Mouse (Mus musculus): ENCODE measurements around the gene Pde6d. TPM values are rescaled to one million over a fixed set of nuclear protein-coding genes. Genes with fewer than 3 reads are reported as not detected.
"Not testable (repeated sequence)": the region's sequence is repeated elsewhere in the genome, so short reads cannot be mapped to it uniquely, and the experiment has no call there.

The Pde6d gene
- polyA plus RNA-seq, 1 experiment from 2014 or later, result 58.5 TPM

DNA sequence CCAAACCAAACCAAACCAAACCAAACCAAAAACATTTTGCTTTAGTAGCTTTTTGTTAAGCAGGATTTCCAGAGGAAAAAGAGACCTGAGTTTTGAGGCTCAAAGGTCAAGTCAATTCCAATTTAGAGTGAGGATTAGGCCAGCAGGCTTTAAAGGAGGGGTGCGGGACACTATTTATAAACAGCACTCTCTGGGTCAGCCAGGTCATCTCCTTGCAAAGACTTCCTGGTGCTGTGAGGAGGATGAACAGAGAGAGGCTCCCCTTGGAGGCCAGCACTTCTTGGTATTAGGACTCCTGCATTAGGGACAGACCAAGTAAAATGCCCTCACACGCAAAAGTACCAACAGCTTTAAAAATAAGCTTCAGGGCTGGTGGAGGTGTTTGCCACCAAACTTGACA lies 30.6 kb downstream of the Pde6d start:
- DNase-seq, result no peak
- TF ChIP-seq CTCF (IDR thresholded peaks at IDR 0.05; ENCODE audit: low read depth), result no peak
- Histone ChIP-seq H3K9me3 (ENCODE audit: low read depth, low read length) (no peaks in the 10 kb centered on the region), H3K9ac (no peak overlapping the region), H3K27me3 (ENCODE audit: insufficient read depth, low read length) (no peaks in the 10 kb centered on the region), H3K4me2 (no peak overlapping the region), H3K4me1 (ENCODE audit: insufficient read depth) (no peaks in the 10 kb centered on the region), H3K36me3 (ENCODE audit: insufficient read depth) (peaks cover 5% of the 10 kb centered on the region), H3K4me3 (ENCODE audit: low read depth, low read length) (no peak overlapping the region), H3K27ac (ENCODE audit: low read depth) (no peak overlapping the region)
- 50% methylated on average over 2 of the region's 2 CpGs for WGBS
- ATAC-seq (ENCODE audit: insufficient read depth), result no peak

GRCm38 (mm10) chr1:86551299-86551698 lies 31.1 kb downstream of the Pde6d start:
- Histone ChIP-seq H3K4me3 (ENCODE audit: low read depth, low read length) (no peak overlapping the region), H3K27ac (ENCODE audit: low read depth) (no peak overlapping the region), H3K4me2 (no peak overlapping the region), H3K36me3 (ENCODE audit: insufficient read depth) (peaks cover 6% of the 10 kb centered on the region), H3K4me1 (ENCODE audit: insufficient read depth) (no peaks in the 10 kb centered on the region), H3K27me3 (ENCODE audit: insufficient read depth, low read length) (no peaks in the 10 kb centered on the region), H3K9me3 (ENCODE audit: low read depth, low read length) (no peaks in the 10 kb centered on the region), H3K9ac (no peak overlapping the region)
- no peak for TF ChIP-seq CTCF (IDR thresholded peaks at IDR 0.05; ENCODE audit: low read depth)
- no peak for ATAC-seq (ENCODE audit: insufficient read depth)
- WGBS, result 67% methylated on average over 4 of the region's 4 CpGs
- no peak for DNase-seq

DNA sequence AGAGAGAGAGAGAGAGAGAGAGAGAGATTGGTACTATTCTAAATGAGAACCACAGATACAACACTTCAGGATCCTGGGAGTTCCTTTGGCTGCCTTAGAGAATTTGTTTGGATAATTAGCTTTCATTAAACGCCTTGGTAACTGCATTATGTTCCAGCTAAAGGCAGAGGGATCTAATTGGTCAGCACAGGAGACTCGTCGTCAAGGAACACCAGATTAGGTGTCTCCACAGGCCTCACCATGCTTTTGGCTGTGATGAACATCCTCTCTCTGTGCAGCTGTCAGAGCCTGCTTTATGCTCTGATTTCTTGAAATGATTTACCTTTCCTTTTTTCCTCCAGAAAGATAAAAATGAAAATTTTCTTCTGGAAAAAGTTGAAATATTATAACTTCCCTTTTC lies 35.6 kb downstream of the Pde6d start:
- TF ChIP-seq CTCF (IDR thresholded peaks at IDR 0.05; ENCODE audit: low read depth), result no peak
- 74% methylated on average over 3 of the region's 3 CpGs for WGBS
- Histone ChIP-seq H3K4me2 (no peak overlapping the region), H3K9me3 (ENCODE audit: low read depth, low read length) (no peaks in the 10 kb centered on the region), H3K4me3 (ENCODE audit: low read depth, low read length) (no peak overlapping the region), H3K4me1 (ENCODE audit: insufficient read depth) (no peaks in the 10 kb centered on the region), H3K27me3 (ENCODE audit: insufficient read depth, low read length) (no peaks in the 10 kb centered on the region), H3K9ac (no peak overlapping the region), H3K27ac (ENCODE audit: low read depth) (no peak overlapping the region), H3K36me3 (ENCODE audit: insufficient read depth) (peaks cover 48% of the 10 kb centered on the region)
- ATAC-seq (ENCODE audit: insufficient read depth) (no peak), DNase-seq (no peak)

- ATAC-seq (ENCODE audit: insufficient read depth), result no peak
- H3K36me3 ChIP-seq (ENCODE audit: insufficient read depth), result peaks cover 53% of the 10 kb centered on the region
- no peak for TF ChIP-seq CTCF (IDR thresholded peaks at IDR 0.05; ENCODE audit: low read depth)
These were observed 39.8 kb downstream of the Pde6d start for GRCm38 (mm10) chr1:86542584-86542983.

GRCm38 (mm10) chr1:86539583-86539982 lies 42.8 kb downstream of the Pde6d start:
- 0 out of 2 replicates have a peak, but pooled peaks have one; percentile 2 for TF ChIP-seq CTCF (IDR thresholded peaks at IDR 0.05; ENCODE audit: low read depth)
- not testable (repeated sequence) for H3K9ac ChIP-seq; H3K9me3 ChIP-seq (ENCODE audit: low read depth, low read length); H3K4me3 ChIP-seq (ENCODE audit: low read depth, low read length); H3K4me2 ChIP-seq; ATAC-seq (ENCODE audit: insufficient read depth); H3K4me1 ChIP-seq (ENCODE audit: insufficient read depth); H3K27me3 ChIP-seq (ENCODE audit: insufficient read depth, low read length); H3K27ac ChIP-seq (ENCODE audit: low read depth); DNase-seq
- peaks cover 34% of the 10 kb centered on the region for H3K36me3 ChIP-seq (ENCODE audit: insufficient read depth)
- WGBS, result 84% methylated on average over 12 of the region's 12 CpGs

More at GRCm38 (mm10) chr1:86542584-86542983, 39.8 kb downstream of the Pde6d start:
- H3K9ac ChIP-seq, result no peak overlapping the region
- 70% methylated on average over 2 of the region's 2 CpGs for WGBS
- H3K27ac ChIP-seq (ENCODE audit: low read depth), result no peak overlapping the region
- H3K4me1 ChIP-seq (ENCODE audit: insufficient read depth), result no peaks in the 10 kb centered on the region
- H3K9me3 ChIP-seq (ENCODE audit: low read depth, low read length), result no peaks in the 10 kb centered on the region
- H3K4me2 ChIP-seq, result no peak overlapping the region
- no peak overlapping the region for H3K4me3 ChIP-seq (ENCODE audit: low read depth, low read length)
- no peak for DNase-seq
- H3K27me3 ChIP-seq (ENCODE audit: insufficient read depth, low read length), result no peaks in the 10 kb centered on the region

DNA sequence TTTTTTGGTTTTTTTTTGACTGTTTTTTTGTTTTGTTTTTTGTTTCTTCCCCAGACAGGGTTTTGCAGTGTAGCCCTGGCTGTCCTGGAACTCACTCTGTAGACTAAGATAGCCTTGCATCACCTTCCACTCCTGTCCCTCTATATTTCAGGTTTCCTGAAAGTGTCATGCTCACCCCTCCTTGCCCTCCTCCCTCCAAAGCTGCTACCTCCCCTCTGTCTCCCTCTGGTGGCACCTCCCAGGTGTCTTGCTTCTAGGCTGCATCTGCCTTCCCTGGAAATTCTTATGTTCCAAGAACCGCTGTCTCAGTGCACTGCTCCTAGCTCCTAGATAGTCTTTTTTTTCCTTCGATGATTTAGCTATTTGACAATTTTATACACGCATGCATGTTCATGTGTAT lies 44.0 kb downstream of the Pde6d start:
- 51% methylated on average over 3 of the region's 3 CpGs for WGBS

DNA sequence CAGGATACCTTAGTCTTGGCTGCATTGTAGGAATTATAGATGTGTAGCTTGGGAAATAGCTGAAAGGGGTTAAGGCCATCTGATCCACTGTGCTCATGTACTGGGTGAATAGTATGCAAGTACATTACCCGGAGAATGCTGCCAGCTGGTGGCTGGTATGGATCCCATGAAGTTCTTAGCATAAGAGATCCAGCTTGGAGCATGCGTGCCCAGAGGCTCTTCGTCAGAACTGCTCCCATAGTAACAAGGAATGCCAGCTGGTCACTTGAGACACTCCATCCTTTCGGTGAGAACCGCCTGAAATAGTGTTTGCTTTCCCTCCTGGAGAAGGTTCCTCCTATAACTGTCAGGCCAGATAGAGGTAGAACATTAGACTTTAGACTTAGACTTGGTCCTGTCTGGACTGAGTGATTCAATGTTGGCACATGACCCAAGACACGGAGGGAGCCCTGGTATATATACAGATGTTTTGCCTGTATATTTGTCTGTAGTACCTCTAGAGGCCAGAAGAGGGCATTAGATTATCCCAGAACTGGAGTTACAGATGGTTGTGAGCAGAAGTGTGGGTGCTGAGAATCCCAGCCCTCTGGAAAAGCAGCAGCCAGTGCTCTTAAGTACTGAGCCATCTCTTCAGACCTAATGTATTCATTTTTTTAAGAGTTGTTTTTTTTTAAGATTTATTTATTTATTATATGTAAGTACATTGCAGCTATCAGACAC lies 48.9 kb downstream of the Pde6d start:
- Histone ChIP-seq H3K27me3 (ENCODE audit: insufficient read depth, low read length) (no peaks in the 10 kb centered on the region), H3K4me3 (ENCODE audit: low read depth, low read length) (no peak overlapping the region), H3K4me1 (ENCODE audit: insufficient read depth) (no peaks in the 10 kb centered on the region; the same call in 1 of the 2 replicates), H3K4me2 (no peak overlapping the region), H3K9ac (no peak overlapping the region), H3K27ac (ENCODE audit: low read depth) (no peak overlapping the region), H3K9me3 (ENCODE audit: low read depth, low read length) (no peaks in the 10 kb centered on the region), H3K36me3 (ENCODE audit: insufficient read depth) (peaks cover 28% of the 10 kb centered on the region)
- DNase-seq (peak; percentile 53), ATAC-seq (ENCODE audit: insufficient read depth) (peak; percentile 5; the same call in 1 of the 2 replicates)
- WGBS, result 61% methylated on average over 6 of the region's 6 CpGs
- TF ChIP-seq CTCF (IDR thresholded peaks at IDR 0.05; ENCODE audit: low read depth), result peak; percentile 44

More for the DNA sequence above, 44.0 kb downstream of the Pde6d start:
- Histone ChIP-seq H3K27me3 (ENCODE audit: insufficient read depth, low read length) (no peaks in the 10 kb centered on the region), H3K4me1 (ENCODE audit: insufficient read depth) (no peaks in the 10 kb centered on the region), H3K4me3 (ENCODE audit: low read depth, low read length) (no peak overlapping the region), H3K27ac (ENCODE audit: low read depth) (no peak overlapping the region), H3K9me3 (ENCODE audit: low read depth, low read length) (no peaks in the 10 kb centered on the region), H3K9ac (no peak overlapping the region), H3K36me3 (ENCODE audit: insufficient read depth) (peaks cover 23% of the 10 kb centered on the region), H3K4me2 (no peak overlapping the region)
- peak; percentile 54 for TF ChIP-seq CTCF (IDR thresholded peaks at IDR 0.05; ENCODE audit: low read depth)
- ATAC-seq (ENCODE audit: insufficient read depth) (no peak), DNase-seq (no peak)
